Mouse (Mus musculus) liver, adult 2 months (tissue): Measurements from ENCODE around the gene Rab25.

ENCODE experiments used
- CTCF ChIP-seq: fragments of 200-500 bp; IDR thresholded peaks from 2 replicates; pipeline ENCODE4 v1.5.1; 2011; ENCODE audit warnings: low read depth, low read length, control low read depth
- POLR2A ChIP-seq: fragments of 200-500 bp; IDR thresholded peaks from 2 replicates; pipeline ENCODE4 v1.6.1; 2011; ENCODE audit warnings: low read length, control low read depth; ENCODE audit not compliant: insufficient read depth; ENCODE audit errors: extremely low read depth

DNA sequence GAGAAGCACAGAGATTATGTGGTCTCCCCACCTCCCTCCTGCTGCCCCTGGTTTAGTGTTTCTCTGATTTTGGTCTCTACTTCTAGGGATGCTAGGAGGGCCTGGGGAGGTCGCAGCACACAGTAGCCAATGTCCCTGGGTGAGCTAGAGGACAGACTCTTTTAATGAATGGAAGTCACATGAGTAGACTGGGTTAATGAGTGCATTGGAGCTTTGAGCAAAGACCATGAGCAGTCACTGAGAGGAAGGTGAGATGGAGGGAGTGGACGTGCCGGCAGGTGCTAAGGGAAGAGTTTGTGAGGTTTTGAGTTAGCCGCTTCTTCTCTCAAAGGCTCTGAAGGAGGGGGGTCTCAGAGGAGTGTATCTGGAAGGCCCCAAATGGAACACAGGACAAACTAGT lies 12.6 kb downstream of the Rab25 start:
- TF ChIP-seq CTCF (no peak), POLR2A (no peak)
